12 mouse cellular contexts compared by ENCODE assay signal in genomic region chr19:57147746-57148145, GRCm38 (mm10).
A peak's percentile ranks its signal among the peaks of the same experiment; 100 is the strongest.
DNase-seq lines count a peak whose midpoint lies in the region; ATAC-seq and TF ChIP-seq lines count a peak whose summit lies in the region.
"Had no signal": no experiment of that assay in that cellular context is flagged by ENCODE, and none has a peak within 500 bp of the region (broad histone marks: within the 10 kb centered on the region; RNA-seq: fewer than 3 reads in every experiment).

No protein-coding gene starts in this region.

- H3K27ac ChIP-seq in gastrocnemius, adult 2 months = peak overlapping the region; percentile 9; the same call in 1 of the 2 replicates
- H3K27ac ChIP-seq in hindbrain, postnatal 0 days = peak overlapping the region; percentile 32; the same call in 1 of the 2 replicates
- no peak overlapping the region for H3K27ac ChIP-seq in hindbrain, embryonic 16.5 days (ENCODE audit: low read depth, low read length)
- H3K27ac ChIP-seq in midbrain, embryonic 16.5 days (ENCODE audit: low read length) = peak overlapping the region; percentile 65
- no peak overlapping the region; the same call in 1 of the 2 replicates for H3K27ac ChIP-seq in midbrain, embryonic 14.5 days (replicated peaks; ENCODE audit: low read depth, low read length)
- H3K27ac ChIP-seq in neural tube, embryonic 15.5 days (replicated peaks) = peak overlapping the region; percentile 52; the same call in 1 of the 2 replicates
- H3K27ac ChIP-seq: liver, embryonic 12.5 days had no signal

- no peaks in the 10 kb centered on the region for H3K27me3 ChIP-seq in hindbrain, postnatal 0 days (ENCODE audit: insufficient read depth, low read length)
- H3K27me3 ChIP-seq in hindbrain, embryonic 16.5 days (replicated peaks; ENCODE audit: control insufficient read depth, insufficient read depth, low read length) = no peaks in the 10 kb centered on the region
- no peaks in the 10 kb centered on the region for H3K27me3 ChIP-seq in midbrain, embryonic 16.5 days (ENCODE audit: control insufficient read depth, insufficient read depth, low read depth, low read length)
- H3K27me3 ChIP-seq in midbrain, embryonic 14.5 days (ENCODE audit: control insufficient read depth, insufficient read depth, low read length) = no peaks in the 10 kb centered on the region
- no peaks in the 10 kb centered on the region for H3K27me3 ChIP-seq in neural tube, embryonic 15.5 days (replicated peaks)
- H3K27me3 ChIP-seq: liver, embryonic 12.5 days had no signal

- TF ChIP-seq CTCF in gastrocnemius, adult 2 months (IDR thresholded peaks at IDR 0.05) = no peak
- no peak for TF ChIP-seq CTCF in hindbrain, postnatal 0 days (IDR thresholded peaks at IDR 0.05; ENCODE audit: low read depth)

- H3K9me3 ChIP-seq in hindbrain, postnatal 0 days (ENCODE audit: low read length) = no peaks in the 10 kb centered on the region
- no peaks in the 10 kb centered on the region for H3K9me3 ChIP-seq in hindbrain, embryonic 16.5 days (ENCODE audit: control insufficient read depth, low read length)
- H3K9me3 ChIP-seq in midbrain, embryonic 16.5 days (replicated peaks; ENCODE audit: control insufficient read depth, low read length, poor library complexity, severe bottlenecking) = no peaks in the 10 kb centered on the region
- no peaks in the 10 kb centered on the region for H3K9me3 ChIP-seq in midbrain, embryonic 14.5 days (ENCODE audit: control insufficient read depth, low read length)
- no peaks in the 10 kb centered on the region for H3K9me3 ChIP-seq in neural tube, embryonic 15.5 days (replicated peaks)
- H3K9me3 ChIP-seq: liver, embryonic 12.5 days had no signal

- H3K4me2 ChIP-seq in hindbrain, postnatal 0 days (ENCODE audit: low read depth, low read length) = no peak overlapping the region
- H3K4me2 ChIP-seq in hindbrain, embryonic 16.5 days (ENCODE audit: low read length) = no peak overlapping the region
- no peak overlapping the region for H3K4me2 ChIP-seq in midbrain, embryonic 16.5 days (ENCODE audit: low read length)
- no peak overlapping the region for H3K4me2 ChIP-seq in midbrain, embryonic 14.5 days (ENCODE audit: low read length)
- H3K4me2 ChIP-seq in neural tube, embryonic 15.5 days = no peak overlapping the region
- H3K4me2 ChIP-seq: liver, embryonic 12.5 days had no signal

- no peak for ATAC-seq in hindbrain, postnatal 0 days
- no peak for ATAC-seq in hindbrain, embryonic 16.5 days
- ATAC-seq in midbrain, embryonic 16.5 days = no peak
- ATAC-seq in midbrain, embryonic 14.5 days (ENCODE audit: low FRiP score, low TSS enrichment) = no peak
- no peak for ATAC-seq in neural tube, embryonic 15.5 days (ENCODE audit: low FRiP score)
- ATAC-seq: inflammation-experienced regulatory T-cells, adult 6 months; liver, embryonic 12.5 days had no signal

- intact Hi-C loops in gastrocnemius, adult 2 months (cut with DNase I) = no loop called here

- 0 out of 2 replicates have a peak overlapping the region, but pooled peaks have one; percentile 17 for H3K9ac ChIP-seq in hindbrain, postnatal 0 days (replicated peaks; ENCODE audit: low read length)
- no peak overlapping the region for H3K9ac ChIP-seq in hindbrain, embryonic 16.5 days (ENCODE audit: low read depth, low read length)
- H3K9ac ChIP-seq in midbrain, embryonic 16.5 days (ENCODE audit: low read depth, low read length) = peak overlapping the region; percentile 23; the same call in 1 of the 2 replicates
- no peak overlapping the region for H3K9ac ChIP-seq in midbrain, embryonic 14.5 days (replicated peaks; ENCODE audit: low read length)
- H3K9ac ChIP-seq in neural tube, embryonic 15.5 days (replicated peaks) = no peak overlapping the region
- H3K9ac ChIP-seq: liver, embryonic 12.5 days had no signal

- H3K4me1 ChIP-seq in hindbrain, postnatal 0 days (ENCODE audit: insufficient read depth, low read length) = 0 out of 2 replicates have a peak, but pooled peaks cover 4% of the 10 kb centered on the region
- peaks cover 5% of the 10 kb centered on the region; the same call in 1 of the 2 replicates for H3K4me1 ChIP-seq in hindbrain, embryonic 16.5 days (ENCODE audit: control insufficient read depth, insufficient read depth, low read depth, low read length)
- H3K4me1 ChIP-seq in midbrain, embryonic 16.5 days (ENCODE audit: control insufficient read depth, insufficient read depth, low read length) = peaks cover 7% of the 10 kb centered on the region
- H3K4me1 ChIP-seq in midbrain, embryonic 14.5 days (ENCODE audit: control insufficient read depth, insufficient read depth, low read length) = 0 out of 2 replicates have a peak, but pooled peaks cover 3% of the 10 kb centered on the region
- H3K4me1 ChIP-seq in neural tube, embryonic 15.5 days = peaks cover 30% of the 10 kb centered on the region

- no peak for DNase-seq in gastrocnemius, adult 2 months
- no peak for DNase-seq in gastrocnemius, postnatal 10 days
- peak; percentile 27 for DNase-seq in hindbrain, postnatal 0 days (ENCODE audit: low spot score)
- no peak for DNase-seq in midbrain, embryonic 14.5 days
- no peak for DNase-seq in adrenal gland, postnatal 14 days
- DNase-seq: adrenal gland, adult 8-10 months; thymus, postnatal 25 days had no signal

- no peak overlapping the region for H3K4me3 ChIP-seq in gastrocnemius, adult 2 months
- H3K4me3 ChIP-seq in hindbrain, postnatal 0 days (ENCODE audit: low read length) = no peak overlapping the region
- H3K4me3 ChIP-seq in hindbrain, embryonic 16.5 days (ENCODE audit: low read length) = no peak overlapping the region
- H3K4me3 ChIP-seq in midbrain, embryonic 16.5 days (ENCODE audit: low read depth, low read length) = no peak overlapping the region
- H3K4me3 ChIP-seq in midbrain, embryonic 14.5 days (replicated peaks; ENCODE audit: low read depth, low read length) = no peak overlapping the region
- no peak overlapping the region for H3K4me3 ChIP-seq in neural tube, embryonic 15.5 days (replicated peaks)
- H3K4me3 ChIP-seq: liver, embryonic 12.5 days had no signal

- H3K36me3 ChIP-seq in hindbrain, postnatal 0 days (ENCODE audit: insufficient read depth, low read length) = no peaks in the 10 kb centered on the region
- no peaks in the 10 kb centered on the region for H3K36me3 ChIP-seq in hindbrain, embryonic 16.5 days (ENCODE audit: control insufficient read depth, insufficient read depth, low read length)
- no peaks in the 10 kb centered on the region for H3K36me3 ChIP-seq in midbrain, embryonic 16.5 days (ENCODE audit: control insufficient read depth, insufficient read depth, low read length)
- H3K36me3 ChIP-seq in midbrain, embryonic 14.5 days (ENCODE audit: control insufficient read depth, insufficient read depth, low read length) = no peaks in the 10 kb centered on the region
- no peaks in the 10 kb centered on the region; the same call in 1 of the 2 replicates for H3K36me3 ChIP-seq in neural tube, embryonic 15.5 days
- H3K36me3 ChIP-seq: liver, embryonic 12.5 days had no signal

- 14% methylated on average over 6 of the region's 6 CpGs for WGBS in hindbrain, postnatal 0 days
- 21% methylated on average over 6 of the region's 6 CpGs for WGBS in hindbrain, embryonic 16.5 days
- 20% methylated on average over 6 of the region's 6 CpGs for WGBS in midbrain, embryonic 16.5 days
- WGBS in midbrain, embryonic 14.5 days = 18% methylated on average over 6 of the region's 6 CpGs
- WGBS in neural tube, embryonic 15.5 days = 2% methylated on average over 6 of the region's 6 CpGs

Comparison
In these comparisons a context has a peak if more than half of its experiments do, and no peak if none do; other contexts are left out.
1. H3K27ac ChIP-seq: peak in gastrocnemius, adult 2 months (single experiment), hindbrain, postnatal 0 days (single experiment), midbrain, embryonic 16.5 days (single experiment) and neural tube, embryonic 15.5 days (single experiment); none in hindbrain, embryonic 16.5 days (single experiment) and midbrain, embryonic 14.5 days (single experiment).
2. H3K9ac ChIP-seq: peak in hindbrain, postnatal 0 days (single experiment) and midbrain, embryonic 16.5 days (single experiment); none in hindbrain, embryonic 16.5 days (single experiment), midbrain, embryonic 14.5 days (single experiment) and neural tube, embryonic 15.5 days (single experiment).